Mouse (Mus musculus) liver, postnatal 0 days (tissue): ENCODE data around the gene Pcsk1n.

ENCODE experiments used
- CTCF ChIP-seq: sonication (generic); IDR thresholded peaks from 2 replicates; pipeline ENCODE4 v1.5.1; 2016; ENCODE audit warnings: antibody characterized with exemption, low read depth
- EP300 ChIP-seq: IDR thresholded peaks from 2 replicates; pipeline ENCODE4 v1.6.1; 2016; ENCODE audit warnings: antibody characterized with exemption, low read depth, mild to moderate bottlenecking

DNA sequence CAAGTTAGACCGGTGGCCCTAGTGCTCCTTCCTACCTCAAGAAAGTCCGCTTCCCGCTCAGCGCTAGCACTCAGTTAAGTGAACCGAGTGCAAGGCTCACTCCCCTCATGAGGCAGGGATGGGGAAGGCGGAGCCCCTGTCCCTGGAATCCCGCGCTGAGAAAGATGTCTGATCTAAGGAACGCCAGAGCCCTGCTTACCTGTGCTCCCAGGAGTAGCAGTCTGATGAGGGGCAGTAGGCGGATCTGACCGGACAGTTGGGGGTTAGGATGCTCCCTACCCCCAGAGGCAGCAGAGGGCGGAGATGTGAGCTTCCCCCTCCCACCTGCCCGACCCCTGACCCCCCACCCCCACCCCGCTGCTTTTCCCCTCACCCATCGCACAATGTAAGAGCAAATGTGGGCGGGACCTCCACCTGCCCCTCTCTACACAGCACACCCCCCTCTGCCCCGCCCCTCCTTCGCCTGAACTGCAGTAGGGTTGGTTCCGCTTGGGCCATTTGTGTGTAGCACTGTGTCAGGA, 8.7 kb downstream of the Pcsk1n start, which contains the start of gene Eras:
- TF ChIP-seq EP300 = no peak
- no peak for TF ChIP-seq CTCF
